Mouse (Mus musculus) kidney, postnatal 25 days (tissue): ENCODE measurements at regions not wholly inside any gene's neighbourhood (a gene's known extent, or its start where the extent isn't known, plus 50 kb on each side); places are given as distances from the start of the nearest gene placed in this dataset.

Source experiments
- DNase-seq, 2 experiments: peaks; one replicate each; pipeline ENCODE4 v3.0.0; 2021; ENCODE audit warnings: mixed read lengths in 2 of 2

DNA sequence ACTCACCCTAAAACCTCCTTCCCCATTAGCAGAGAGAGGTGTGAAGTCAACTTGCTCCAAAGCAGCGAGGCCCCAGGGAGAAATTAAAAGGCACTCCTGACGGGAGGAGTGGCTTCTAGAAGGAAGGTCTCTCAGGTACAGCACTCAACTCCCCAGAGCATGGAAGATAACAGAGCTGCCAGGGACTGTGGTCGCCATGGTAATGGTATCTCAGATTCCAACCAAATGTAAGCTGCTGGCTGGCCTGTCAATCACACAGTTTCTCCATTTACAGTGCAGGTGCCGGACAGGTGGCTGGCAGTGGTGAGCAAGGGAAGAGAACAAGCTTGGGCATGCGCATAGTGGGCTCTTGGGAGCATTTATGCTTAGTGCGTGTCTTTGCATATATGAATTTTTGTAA lies 213.5 kb upstream of the Bcor start:
- no peak for DNase-seq

DNA sequence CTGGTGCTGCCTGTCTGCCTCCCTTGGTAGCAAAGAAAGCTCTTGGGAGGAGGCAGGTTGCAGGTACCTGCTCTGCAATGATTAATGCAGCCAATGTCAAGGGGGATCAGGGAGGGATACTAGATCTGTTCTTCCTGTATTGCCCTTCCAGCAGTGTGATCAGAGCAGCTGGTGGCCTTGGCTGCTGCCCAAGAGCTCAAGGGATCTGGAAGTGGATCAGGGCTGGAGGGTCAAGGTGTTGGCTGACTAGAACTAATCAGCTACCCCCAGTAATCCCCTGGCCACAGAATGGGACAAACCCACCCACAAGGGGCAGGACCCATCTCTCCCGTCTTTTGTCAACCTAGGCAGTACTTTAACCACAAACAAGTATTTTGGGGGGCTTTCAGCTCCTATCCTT lies 211.8 kb upstream of the Atp6ap2 start:
- peak in 1 of 2 experiments; percentile 15 for DNase-seq

DNA sequence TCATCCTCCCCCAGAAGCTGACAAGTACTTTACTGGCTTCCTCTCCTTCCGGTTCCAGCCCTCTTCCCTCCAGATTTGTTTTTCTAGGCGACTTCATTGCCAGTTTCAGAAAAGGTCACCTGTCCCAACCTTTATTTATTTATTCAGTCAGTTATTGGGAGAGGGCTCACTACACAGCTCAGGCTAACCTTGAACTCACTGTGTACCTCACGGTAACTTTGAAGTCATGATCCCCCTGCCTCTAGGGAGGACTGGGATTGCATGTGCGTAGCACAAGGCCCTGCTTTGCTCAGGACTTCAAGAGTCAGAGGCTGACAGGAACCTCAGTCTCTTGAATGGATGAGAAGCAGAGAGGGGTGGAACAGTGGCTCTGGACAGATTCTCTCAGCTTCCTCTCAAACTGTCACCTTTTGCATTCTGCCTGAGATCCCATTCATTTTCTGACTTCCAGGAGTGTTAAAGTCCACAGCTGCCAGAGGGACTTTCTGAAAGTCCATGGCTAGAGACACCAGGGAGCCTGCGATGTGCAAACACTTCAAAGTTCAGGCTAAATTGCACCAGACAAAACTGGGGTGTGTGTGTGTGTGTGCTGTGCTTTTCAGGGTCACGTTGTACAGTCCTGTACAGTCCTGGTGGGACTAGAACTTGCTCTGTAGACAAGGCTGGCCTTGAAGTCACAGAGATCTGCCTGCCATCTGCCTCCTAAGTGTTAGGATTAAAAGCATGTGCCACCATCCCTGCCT lies 211.2 kb upstream of the Atp6ap2 start:
- no peak for DNase-seq

DNA sequence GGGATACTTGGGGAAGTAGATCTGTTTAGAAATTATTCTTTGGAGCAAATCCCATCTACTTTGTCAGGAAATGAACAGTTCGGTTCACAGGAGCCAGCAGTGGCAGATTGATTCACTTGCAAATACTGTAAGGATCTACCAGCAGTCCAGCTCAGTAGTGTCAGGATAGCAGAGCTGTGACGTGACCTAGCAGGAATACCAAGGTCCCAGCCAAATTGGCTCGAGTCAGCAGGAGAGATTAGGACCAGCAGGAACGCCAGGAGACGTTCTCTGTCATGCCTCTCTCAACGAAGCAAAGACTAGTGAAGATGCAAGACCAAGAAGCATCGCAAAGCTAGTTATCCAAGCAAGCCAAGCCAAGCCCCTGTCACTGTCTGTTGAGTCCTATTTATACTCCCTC lies 210.2 kb upstream of the Atp6ap2 start:
- no peak for DNase-seq

DNA sequence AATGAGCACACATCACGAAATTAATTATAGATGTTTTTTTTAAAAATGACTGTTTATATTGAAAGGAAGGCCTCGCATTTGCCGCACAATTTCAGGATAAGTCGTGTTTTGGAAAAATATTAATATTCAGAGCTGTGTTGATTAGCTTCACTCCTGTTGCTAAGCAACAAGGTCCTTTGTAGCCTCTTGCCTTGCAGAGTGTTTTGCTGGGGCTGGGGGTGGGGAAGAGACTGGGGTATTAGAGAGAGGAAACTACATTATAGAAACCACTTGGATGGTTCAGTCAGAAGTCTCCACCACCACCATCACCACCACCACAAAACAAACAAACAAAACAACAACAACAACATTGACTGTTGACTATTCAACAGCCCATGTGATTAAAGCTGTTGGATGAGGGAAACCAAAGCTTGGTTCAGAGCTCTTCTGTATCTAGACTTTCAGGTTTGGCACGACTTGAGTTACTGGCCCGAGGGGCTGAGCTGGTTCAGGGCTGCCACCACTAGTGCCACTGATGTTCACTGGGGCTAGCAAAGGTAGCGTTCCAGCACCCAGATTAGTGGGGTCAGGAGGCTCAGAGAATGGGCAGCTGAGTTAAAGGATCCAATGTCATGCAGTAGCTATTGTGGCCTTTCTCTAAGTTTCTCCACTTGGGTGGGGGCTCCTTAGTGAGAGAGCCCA lies 195.3 kb upstream of the Atp6ap2 start:
- DNase-seq = no peak

DNA sequence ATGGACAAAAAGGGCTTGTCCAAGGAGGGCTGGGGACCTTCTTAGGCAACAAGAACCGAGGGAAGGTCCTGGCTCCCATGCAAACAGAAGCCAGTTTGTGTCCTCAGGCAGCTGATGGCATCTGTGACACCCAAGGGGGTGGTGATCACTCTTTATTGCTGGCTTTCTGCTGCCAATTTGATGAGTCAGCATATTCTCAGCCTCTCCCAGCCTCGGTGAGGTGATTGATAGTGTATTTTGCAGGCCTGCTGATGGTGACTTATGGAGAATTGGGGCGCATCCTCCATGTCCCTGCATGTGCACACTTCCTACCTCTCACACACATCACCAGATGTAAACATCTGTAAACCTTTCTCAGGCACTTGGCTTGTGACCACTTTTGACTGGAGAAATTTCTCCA lies 178.3 kb upstream of the Atp6ap2 start:
- DNase-seq = no peak

DNA sequence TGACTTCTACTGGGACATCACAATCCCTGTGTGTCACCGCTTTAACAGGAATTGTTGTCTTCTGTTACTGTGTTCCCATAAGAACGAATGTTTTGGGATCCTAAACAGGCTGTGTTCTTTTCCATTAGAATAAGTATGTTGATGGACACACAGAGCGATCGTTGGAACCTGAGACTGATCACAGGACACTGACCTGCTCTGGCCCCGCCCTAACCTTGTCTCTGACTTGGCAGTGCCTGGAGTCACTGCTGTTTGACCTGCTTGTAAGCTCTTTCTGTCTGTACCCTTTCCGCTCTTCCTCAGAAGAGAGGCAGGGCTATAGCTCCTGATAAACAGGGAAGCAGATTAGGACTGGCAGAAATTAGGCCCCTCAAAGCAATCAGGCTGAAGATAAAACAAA lies 162.0 kb upstream of the Atp6ap2 start:
- DNase-seq = no peak

DNA sequence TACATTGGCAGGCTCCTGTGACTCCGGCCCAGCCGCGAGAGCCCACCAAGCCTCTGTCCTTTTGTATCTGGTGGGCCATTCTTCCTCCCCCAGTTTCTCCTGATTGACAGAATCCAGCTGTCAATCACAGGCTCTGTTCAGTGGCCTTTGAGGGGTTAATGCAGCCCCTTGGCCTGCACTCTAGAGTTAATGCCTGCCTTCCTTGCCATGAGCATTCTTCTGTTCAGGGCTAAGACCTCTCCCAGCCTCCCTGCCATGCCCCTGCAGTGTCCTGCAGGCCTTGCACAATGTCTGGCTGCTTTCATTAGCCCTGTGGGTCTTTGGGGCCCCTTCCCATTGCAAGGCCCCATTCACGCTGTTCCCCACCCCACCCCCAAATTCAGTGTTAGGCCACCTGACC lies 160.9 kb upstream of the Atp6ap2 start:
- DNase-seq = no peak

DNA sequence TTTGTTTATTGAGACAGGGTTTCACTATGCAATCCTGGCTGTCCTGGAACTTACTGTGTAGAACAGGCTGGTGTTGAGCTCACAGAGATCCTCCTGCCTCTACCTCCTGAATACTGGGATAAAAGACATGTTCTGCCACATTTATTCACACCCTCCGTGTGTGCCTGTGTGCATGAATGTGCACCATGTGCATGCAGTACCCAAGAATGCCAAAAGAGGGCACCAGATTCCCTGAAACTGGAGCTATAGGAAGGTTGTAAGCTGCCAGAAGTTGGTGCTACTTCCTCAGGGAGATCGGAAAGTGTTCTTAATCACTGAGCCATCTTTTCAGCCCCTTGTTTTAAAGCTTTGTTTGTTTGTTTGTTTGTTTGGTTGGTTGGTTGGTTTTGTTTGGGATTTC lies 155.3 kb upstream of the Atp6ap2 start:
- DNase-seq = no peak

DNA sequence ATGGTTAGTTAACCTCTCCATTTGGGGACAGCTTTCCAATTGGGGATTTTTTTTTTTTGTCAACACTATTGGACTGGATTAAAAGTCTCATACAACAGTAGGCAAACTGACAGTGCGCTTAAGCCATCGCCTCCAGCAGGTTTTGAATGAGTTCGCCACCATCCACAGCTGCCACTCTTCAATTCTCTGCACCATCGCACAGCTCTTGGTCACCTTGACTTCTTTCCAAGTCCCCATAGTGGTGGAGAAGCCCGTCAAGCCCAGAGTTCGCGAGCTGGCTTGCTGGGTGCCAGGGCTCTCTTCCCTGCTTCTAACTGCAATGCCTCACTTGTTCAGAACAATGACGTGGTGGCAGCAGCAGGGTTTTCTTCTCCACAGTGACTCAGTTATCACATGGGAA lies 151.9 kb upstream of the Atp6ap2 start:
- no peak for DNase-seq

DNA sequence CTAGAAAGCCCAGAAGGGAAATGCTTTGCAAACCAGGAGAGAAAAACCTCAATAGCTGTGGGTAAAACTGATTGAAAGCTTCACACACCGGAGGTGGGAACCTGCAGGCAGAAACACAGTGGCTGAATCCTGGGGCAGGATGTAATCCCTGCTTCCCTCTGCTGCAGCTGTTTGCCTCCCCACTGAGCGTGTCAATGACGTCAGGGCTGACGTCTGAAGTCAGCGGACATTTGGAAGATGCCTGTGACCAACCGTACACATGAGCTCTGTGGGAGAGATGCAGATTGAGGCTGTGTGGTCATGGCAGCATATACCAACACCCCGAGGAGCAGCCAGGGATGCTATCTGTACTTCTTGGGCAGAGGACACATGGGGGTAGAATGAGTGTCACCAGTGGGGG lies 151.5 kb upstream of the Atp6ap2 start:
- no peak for DNase-seq

DNA sequence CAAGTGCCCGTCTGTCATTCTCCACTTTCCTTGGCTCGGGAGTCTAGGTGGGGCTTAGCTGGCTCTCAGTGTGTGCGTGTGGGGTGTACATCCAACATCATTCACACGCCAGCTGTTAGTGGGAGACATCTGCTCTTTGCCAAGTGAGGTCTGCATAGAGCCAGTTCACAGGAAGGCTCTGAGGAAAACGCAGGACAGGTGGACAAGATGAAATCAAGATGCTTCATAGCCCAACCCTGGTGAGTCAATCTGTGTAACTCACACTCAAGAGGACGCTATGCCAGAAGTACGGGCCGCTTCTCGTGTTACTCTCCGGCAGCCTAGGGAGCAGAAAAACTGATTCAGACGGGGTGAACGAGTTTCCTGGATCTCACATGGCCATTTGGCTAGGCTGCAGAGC lies 148.2 kb upstream of the Atp6ap2 start:
- no peak for DNase-seq

DNA sequence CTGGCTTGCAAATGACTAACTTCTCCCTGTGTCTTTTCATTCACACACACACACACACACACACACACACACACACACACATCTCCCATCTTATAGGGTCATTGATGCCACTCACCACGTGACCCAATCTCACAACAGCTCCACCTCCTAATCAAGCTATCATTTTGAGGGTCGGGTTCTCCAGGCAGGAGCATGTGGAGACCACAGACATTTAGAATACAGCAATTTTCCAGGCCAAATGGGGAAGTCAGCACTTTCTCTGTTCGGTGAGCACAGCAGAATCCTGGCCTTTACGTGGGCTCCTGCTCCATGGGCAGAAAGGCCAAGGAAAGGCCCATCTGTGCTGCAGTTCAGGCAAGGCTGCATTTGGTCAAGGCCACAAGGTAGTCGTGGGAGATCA lies 143.8 kb upstream of the Atp6ap2 start:
- DNase-seq = no peak

DNA sequence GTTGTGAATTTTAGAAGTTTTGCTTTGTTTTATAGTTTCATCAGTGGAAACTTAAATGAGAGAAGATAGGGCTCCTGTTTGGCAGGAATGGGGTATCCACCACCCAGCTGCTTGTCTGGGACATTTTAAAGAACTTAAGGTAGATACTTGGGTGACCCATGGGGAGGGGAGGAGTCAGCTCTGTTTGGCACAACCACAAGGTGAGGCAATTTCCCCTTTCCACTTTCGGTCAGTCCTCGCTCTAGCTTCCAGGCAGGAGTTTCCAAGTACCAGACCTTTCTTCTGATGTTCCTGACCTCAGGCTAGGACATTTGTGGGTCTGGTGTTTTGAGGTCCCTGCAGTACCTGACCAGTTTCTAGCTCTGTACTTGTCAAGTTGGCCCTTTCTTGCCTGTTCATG lies 142.5 kb upstream of the Atp6ap2 start:
- DNase-seq = no peak

DNA sequence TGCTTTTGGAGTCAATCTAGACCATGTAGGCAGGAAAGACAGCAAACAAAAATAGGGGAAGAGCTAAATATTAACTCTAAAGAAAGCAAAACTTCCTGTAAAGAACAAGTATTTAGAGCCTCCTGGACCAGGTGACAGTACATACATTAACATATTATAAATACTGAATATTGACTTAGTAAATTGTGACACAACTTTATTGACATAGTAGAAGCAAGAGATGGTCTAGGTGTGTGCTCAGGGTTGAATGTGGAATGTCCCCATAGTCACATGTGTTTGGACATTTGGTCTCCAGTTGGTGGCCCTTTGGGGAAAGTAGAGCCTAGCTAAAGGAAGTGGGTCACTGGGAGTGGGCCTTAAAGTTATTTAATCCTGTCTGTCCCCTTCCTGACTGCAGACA lies 139.6 kb upstream of the Atp6ap2 start:
- DNase-seq = no peak

DNA sequence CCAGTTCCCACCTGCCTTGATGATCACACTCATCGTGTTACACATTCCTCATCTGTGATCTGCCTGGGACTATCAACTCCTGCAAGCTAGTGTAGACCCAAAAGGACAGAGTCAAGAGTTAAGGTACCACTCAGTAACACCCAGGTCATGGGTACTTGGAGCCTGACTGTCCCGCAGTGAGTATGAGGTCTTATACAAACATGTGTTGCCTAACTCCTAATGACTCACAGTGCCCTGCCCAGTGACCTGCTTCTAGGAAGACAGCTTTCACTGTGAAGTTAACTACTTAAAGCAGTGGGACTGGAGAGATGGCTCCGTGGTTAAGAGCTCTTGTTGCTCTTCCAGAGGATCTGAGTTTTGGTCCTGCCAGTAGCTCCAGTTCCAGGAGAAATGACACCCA lies 137.9 kb upstream of the Atp6ap2 start:
- DNase-seq = no peak

DNA sequence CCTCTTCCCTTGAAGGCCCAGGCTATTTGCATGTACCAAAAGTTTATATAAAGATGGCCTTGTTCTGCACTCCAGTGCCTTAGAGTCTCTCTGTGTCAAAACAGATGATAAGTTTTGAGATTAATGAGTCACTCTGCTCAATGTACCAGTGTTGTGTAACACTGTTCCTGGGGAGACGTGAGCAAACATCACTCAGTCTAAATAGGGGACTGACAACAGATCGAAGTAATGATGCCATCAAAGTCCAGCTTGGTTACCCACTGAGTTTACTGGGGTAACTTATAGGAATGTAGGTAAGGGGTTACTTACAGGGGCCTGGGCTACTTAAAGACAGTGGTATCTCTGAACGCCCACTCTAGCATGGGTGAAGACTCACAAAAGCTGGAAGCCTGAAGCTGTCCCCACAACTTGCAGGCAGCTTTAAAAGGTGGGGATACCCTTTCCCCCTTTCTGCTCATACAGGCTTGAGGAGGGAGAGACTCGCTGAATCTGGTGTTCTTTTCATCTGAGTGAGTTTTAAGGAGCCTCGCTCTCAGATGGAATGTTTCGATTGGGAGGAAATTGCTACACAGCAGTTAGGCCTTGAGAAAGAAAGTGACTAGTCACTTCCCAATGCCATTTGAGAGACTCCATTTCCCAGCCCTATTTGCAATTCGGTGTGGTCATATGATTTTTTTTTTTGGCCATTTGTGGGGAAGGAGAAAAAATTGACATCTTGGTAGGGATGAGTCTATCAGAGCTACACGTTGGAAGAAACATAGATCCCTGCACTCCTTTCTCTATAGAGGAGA lies 134.4 kb upstream of the Atp6ap2 start:
- DNase-seq = no peak

DNA sequence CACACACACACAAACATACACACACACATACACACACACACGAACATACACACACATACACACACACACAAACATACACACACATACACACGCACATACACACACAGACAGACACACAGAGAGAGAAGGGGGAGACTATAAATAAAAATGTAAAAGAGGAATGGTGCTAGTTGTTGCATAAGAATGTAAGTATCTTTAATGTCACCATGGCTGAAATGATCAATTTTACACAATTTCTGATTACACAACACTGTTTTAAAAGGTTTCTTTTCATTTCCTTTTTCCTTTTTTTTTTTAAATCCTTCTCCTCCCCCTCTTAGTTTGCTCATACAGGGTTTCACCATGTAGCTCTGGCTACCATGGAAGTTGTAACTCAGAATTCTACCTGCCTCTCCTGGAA lies 125.9 kb upstream of the Atp6ap2 start:
- no peak for DNase-seq

DNA sequence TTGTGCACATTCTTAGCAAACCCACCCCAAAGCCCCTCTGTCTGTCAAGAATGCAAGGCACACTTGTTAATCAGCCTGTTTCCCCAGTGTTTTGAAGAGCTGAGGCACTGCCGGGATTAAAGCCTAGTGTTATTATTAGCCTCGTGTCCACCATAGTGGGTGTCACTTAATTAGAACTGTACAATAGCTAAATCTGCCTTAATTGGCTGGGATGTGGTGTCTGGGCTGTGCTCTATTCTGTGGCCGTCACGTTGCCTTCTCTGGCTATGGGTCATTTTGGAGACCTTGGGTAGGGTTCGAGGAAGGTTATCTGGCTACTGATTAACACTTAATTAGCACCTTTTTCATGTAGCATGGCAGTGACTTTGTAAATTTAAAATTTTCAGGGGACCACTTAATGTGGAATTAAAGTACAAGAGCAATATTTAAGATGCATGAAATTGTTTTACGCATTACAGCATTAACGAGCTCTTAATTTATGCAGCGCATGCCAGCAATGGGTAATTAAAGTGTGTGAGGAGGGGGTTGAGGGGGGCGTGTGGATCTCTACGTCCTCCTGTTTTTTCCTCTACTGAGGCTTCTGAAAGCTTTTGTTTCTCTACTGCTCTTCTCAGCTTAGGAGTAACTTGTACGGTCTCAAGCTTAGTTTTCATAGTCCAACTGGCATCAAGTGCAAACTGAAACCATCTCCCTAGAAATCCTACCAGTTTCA lies 124.5 kb upstream of the Atp6ap2 start:
- DNase-seq = no peak

DNA sequence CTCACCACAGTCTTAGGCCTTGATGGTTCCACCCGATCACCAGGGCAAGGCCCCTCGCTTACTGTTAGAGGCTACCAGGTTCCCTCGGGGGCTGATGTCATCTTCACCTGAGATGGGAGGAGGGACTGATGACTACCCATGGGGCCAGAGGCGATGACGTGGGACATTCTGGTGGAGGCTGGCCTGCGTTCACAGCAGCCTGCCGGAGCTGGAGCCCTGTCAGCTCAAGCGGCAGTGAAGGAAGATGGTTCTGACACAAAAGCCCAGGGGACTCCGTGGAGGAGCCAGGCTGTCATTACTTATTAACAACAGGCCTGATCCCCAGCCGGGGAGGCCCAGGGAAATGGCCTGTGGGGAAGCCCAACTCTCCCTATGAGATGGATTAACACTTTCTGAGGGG lies 121.3 kb upstream of the Atp6ap2 start:
- peak; percentile 28 to 43 for DNase-seq

DNA sequence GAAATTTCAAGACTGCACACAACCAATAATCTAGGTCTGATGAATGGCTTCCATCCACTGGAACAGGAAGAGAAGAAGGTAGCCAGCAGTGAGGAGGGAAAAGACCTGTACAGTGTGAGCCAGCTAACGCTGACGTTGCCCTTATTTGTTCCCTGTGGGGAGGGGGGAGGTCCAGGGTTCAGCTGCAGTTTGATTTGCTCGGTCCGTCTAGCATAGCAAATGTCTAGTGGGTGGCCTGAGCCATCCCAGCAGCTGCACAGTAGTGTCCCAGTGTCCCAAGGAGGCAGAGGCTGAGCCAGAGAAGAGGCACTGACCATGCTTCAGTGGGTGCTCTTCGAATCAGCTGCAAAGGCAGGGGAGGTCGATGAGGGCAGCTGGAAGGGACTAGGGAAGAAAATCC lies 120.7 kb upstream of the Atp6ap2 start:
- DNase-seq = peak in 1 of 2 experiments; percentile 5

DNA sequence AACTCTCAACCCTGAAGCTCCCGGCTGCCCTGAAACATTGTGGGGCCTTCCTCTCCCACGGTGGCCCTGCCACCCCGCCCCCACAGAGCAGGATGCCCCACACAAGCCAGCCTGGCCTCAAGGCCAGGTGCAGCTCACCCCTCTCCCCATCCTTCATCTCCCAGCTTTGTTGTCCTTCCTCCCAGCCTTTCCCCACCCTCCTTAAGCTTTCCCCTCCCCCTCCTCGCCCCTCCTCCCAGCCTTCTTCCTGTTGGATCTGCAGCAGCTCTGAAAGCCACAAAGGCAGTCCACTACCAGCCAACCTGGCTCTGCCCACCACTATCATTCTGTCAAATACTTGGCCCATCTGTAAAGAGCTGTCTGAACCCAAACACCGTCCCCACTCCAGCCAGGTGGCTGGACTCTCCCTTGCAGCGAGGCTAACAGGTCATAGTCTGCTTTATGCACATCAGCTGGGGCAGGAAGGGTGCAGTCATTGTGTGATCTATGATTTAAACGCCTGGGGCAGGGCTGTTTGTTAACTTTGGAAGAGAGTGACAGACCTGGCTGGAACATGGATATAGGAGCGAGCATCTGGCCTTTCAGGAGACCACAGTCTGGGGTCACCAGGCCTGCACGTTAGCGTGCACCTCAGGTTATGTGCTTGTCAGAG lies 119.9 kb upstream of the Atp6ap2 start:
- DNase-seq = peak; percentile 34 to 59

DNA sequence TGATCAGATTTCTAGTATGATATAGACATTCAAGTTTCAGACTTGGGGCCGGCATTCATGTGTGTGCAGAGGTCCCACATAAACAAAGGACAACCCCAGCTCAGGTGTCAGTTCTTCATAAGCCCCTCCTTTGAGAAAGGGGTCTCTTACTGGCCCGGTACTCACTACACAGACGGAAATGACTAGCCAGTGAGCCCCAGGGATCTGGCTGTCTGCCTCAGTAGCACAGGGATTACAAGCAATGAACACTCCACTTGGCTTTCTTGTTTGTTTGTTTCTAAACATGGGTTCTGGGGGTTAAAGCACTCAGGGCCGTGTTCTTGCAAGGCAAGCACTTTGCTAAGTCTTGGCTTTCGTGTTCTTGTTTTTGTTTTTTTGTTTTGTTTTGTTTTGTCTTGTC lies 115.3 kb upstream of the Atp6ap2 start:
- DNase-seq = no peak
